Mouse (Mus musculus) midbrain, embryonic 15.5 days (tissue): ENCODE measurements around the gene Dync1i1. TPM values are rescaled to one million over a fixed set of nuclear protein-coding genes. Genes with fewer than 3 reads are reported as not detected.
A peak's percentile ranks its signal among the peaks of the same experiment; 100 is the strongest.

Experiments used
- ATAC-seq: fragments of 200-750 bp; cut with Nextera tagmentation; replicated peaks from 2 replicates; pipeline ENCODE4 v1.8.0; 2017; ENCODE audit warnings: moderate TSS enrichment
- H3K27ac ChIP-seq: fragments of 300-500 bp; sonication (generic); 2 replicates; pipeline ENCODE4 v1.5.1; 2015; ENCODE audit warnings: mild to moderate bottlenecking, inconsistent platforms
- H3K27me3 ChIP-seq: fragments of 300-500 bp; sonication (generic); replicated peaks from 2 replicates; pipeline ENCODE4 v1.6.1; 2015; ENCODE audit warnings: inconsistent platforms
- H3K36me3 ChIP-seq: fragments of 300-500 bp; sonication (generic); replicated peaks from 2 replicates; pipeline ENCODE4 v1.6.1; 2015; ENCODE audit warnings: inconsistent platforms
- H3K4me1 ChIP-seq: fragments of 300-500 bp; sonication (generic); 2 replicates; pipeline ENCODE4 v1.6.1; 2015; ENCODE audit warnings: inconsistent platforms
- H3K4me2 ChIP-seq: fragments of 300-500 bp; sonication (generic); 2 replicates; pipeline ENCODE4 v1.6.1; 2015; ENCODE audit warnings: inconsistent platforms, mild to moderate bottlenecking, moderate library complexity
- H3K4me3 ChIP-seq: fragments of 300-500 bp; sonication (generic); 2 replicates; pipeline ENCODE4 v1.5.1; 2015; ENCODE audit warnings: mild to moderate bottlenecking, inconsistent platforms
- H3K9ac ChIP-seq: fragments of 300-500 bp; sonication (generic); 2 replicates; pipeline ENCODE4 v1.6.1; 2015; ENCODE audit warnings: mild to moderate bottlenecking, inconsistent platforms
- H3K9me3 ChIP-seq: fragments of 300-500 bp; sonication (generic); 2 replicates; pipeline ENCODE4 v1.6.1; 2016; ENCODE audit warnings: inconsistent platforms
- WGBS: fragments of 180-500 bp; shearing (Covaris S2); methylation state at CpG from one replicate; pipeline ENCODE4 v1.1.7; 2015; ENCODE audit warnings: mixed read lengths; 5-methylcytosine and 5-hydroxymethylcytosine counted together
- polyA plus RNA-seq: library from polyadenylated mRNA; unstranded; fragments of >200 nt; fragmentation: Nextera tagmentation; extraction: Ambion mirVana; gene quantifications from 2 replicates; pipeline ENCODE4 v1.2.1, GENCODE M21; 2015

Dync1i1 gene
- polyA plus RNA-seq, 1 experiment from 2014 or later, result 23.0 TPM

GRCm38 (mm10) chr6:5871581-5872298, 146.3 kb downstream of the Dync1i1 start:
- H3K9me3 ChIP-seq, result no peaks in the 10 kb centered on the region
- H3K27ac ChIP-seq, result no peak overlapping the region
- no peaks in the 10 kb centered on the region for H3K4me1 ChIP-seq
- no peaks in the 10 kb centered on the region for H3K27me3 ChIP-seq
- no peaks in the 10 kb centered on the region for H3K36me3 ChIP-seq
- no peak for ATAC-seq
- WGBS, result 88% methylated on average over 15 of the region's 15 CpGs
- no peak overlapping the region for H3K4me2 ChIP-seq
- H3K9ac ChIP-seq, result no peak overlapping the region
- H3K4me3 ChIP-seq, result no peak overlapping the region

GRCm38 (mm10) chr6:5889341-5889740, 163.9 kb downstream of the Dync1i1 start:
- no peaks in the 10 kb centered on the region for H3K36me3 ChIP-seq
- ATAC-seq, result no peak

GRCm38 (mm10) chr6:5911295-5911694, 185.9 kb downstream of the Dync1i1 start:
- no peak overlapping the region for H3K27ac ChIP-seq
- H3K9ac ChIP-seq, result no peak overlapping the region
- no peak for ATAC-seq
- no peaks in the 10 kb centered on the region for H3K36me3 ChIP-seq
- H3K4me2 ChIP-seq, result no peak overlapping the region
- no peaks in the 10 kb centered on the region for H3K9me3 ChIP-seq
- H3K27me3 ChIP-seq, result no peaks in the 10 kb centered on the region
- H3K4me1 ChIP-seq, result no peaks in the 10 kb centered on the region
- WGBS, result 77% methylated on average over 7 of the region's 7 CpGs
- no peak overlapping the region for H3K4me3 ChIP-seq

More at GRCm38 (mm10) chr6:5889341-5889740, 163.9 kb downstream of the Dync1i1 start:
- H3K4me1 ChIP-seq, result no peaks in the 10 kb centered on the region
- H3K27me3 ChIP-seq, result no peaks in the 10 kb centered on the region
- H3K27ac ChIP-seq, result no peak overlapping the region
- no peaks in the 10 kb centered on the region for H3K9me3 ChIP-seq
- H3K9ac ChIP-seq, result no peak overlapping the region
- H3K4me2 ChIP-seq, result no peak overlapping the region
- WGBS, result 85% methylated on average over 6 of the region's 6 CpGs
- no peak overlapping the region for H3K4me3 ChIP-seq

- Histone ChIP-seq H3K9ac (no peak overlapping the region), H3K36me3 (no peaks in the 10 kb centered on the region), H3K27ac (no peak overlapping the region), H3K27me3 (no peaks in the 10 kb centered on the region), H3K9me3 (no peaks in the 10 kb centered on the region), H3K4me3 (no peak overlapping the region), H3K4me2 (no peak overlapping the region), H3K4me1 (no peaks in the 10 kb centered on the region)
- 83% methylated on average over 2 of the region's 2 CpGs for WGBS
- no peak for ATAC-seq
Observed at GRCm38 (mm10) chr6:5915028-5915427, 189.6 kb downstream of the Dync1i1 start.

- H3K36me3 ChIP-seq, result no peaks in the 10 kb centered on the region
- H3K9ac ChIP-seq, result no peak overlapping the region
- no peak for ATAC-seq
- no peak overlapping the region for H3K4me2 ChIP-seq
- no peaks in the 10 kb centered on the region for H3K27me3 ChIP-seq
- no peaks in the 10 kb centered on the region for H3K4me1 ChIP-seq
- no peak overlapping the region for H3K27ac ChIP-seq
- H3K9me3 ChIP-seq, result no peaks in the 10 kb centered on the region
- H3K4me3 ChIP-seq, result no peak overlapping the region
- WGBS, result 87% methylated on average over 4 of the region's 4 CpGs
Observed at GRCm38 (mm10) chr6:5920670-5921069, 195.2 kb downstream of the Dync1i1 start.

GRCm38 (mm10) chr6:5922676-5923075, 197.2 kb downstream of the Dync1i1 start:
- H3K4me1 ChIP-seq, result no peaks in the 10 kb centered on the region
- no peak overlapping the region for H3K4me3 ChIP-seq
- H3K36me3 ChIP-seq, result no peaks in the 10 kb centered on the region
- H3K9me3 ChIP-seq, result no peaks in the 10 kb centered on the region
- ATAC-seq, result peak; percentile 42; the same call in 1 of the 2 replicates
- H3K4me2 ChIP-seq, result no peak overlapping the region
- no peaks in the 10 kb centered on the region for H3K27me3 ChIP-seq
- 31% methylated on average over 1 of the region's 1 CpGs for WGBS
- no peak overlapping the region for H3K9ac ChIP-seq
- no peak overlapping the region for H3K27ac ChIP-seq

GRCm38 (mm10) chr6:5923148-5923547, 197.7 kb downstream of the Dync1i1 start:
- no peak for ATAC-seq
- H3K4me1 ChIP-seq, result no peaks in the 10 kb centered on the region
- WGBS, result 95% methylated on average over 7 of the region's 7 CpGs

GRCm38 (mm10) chr6:5930140-5930539, 204.7 kb downstream of the Dync1i1 start:
- H3K4me2 ChIP-seq, result no peak overlapping the region
- ATAC-seq, result no peak; the same call in 1 of the 2 replicates
- no peak overlapping the region for H3K9ac ChIP-seq
- no peaks in the 10 kb centered on the region for H3K36me3 ChIP-seq
- no peak overlapping the region for H3K27ac ChIP-seq
- no peak overlapping the region for H3K4me3 ChIP-seq
- no peaks in the 10 kb centered on the region for H3K27me3 ChIP-seq
- WGBS, result 77% methylated on average over 8 of the region's 8 CpGs
- no peaks in the 10 kb centered on the region for H3K4me1 ChIP-seq
- no peaks in the 10 kb centered on the region for H3K9me3 ChIP-seq

More at GRCm38 (mm10) chr6:5923148-5923547, 197.7 kb downstream of the Dync1i1 start:
- no peaks in the 10 kb centered on the region for H3K27me3 ChIP-seq
- no peak overlapping the region for H3K4me3 ChIP-seq
- H3K36me3 ChIP-seq, result no peaks in the 10 kb centered on the region
- no peak overlapping the region for H3K27ac ChIP-seq
- H3K9me3 ChIP-seq, result no peaks in the 10 kb centered on the region
- H3K4me2 ChIP-seq, result no peak overlapping the region
- H3K9ac ChIP-seq, result no peak overlapping the region

GRCm38 (mm10) chr6:5935587-5936353, 210.3 kb downstream of the Dync1i1 start:
- Histone ChIP-seq H3K27ac (no peak overlapping the region), H3K9me3 (no peaks in the 10 kb centered on the region), H3K27me3 (no peaks in the 10 kb centered on the region), H3K36me3 (no peaks in the 10 kb centered on the region), H3K4me1 (no peaks in the 10 kb centered on the region), H3K9ac (no peak overlapping the region), H3K4me2 (no peak overlapping the region), H3K4me3 (no peak overlapping the region)
- 77% methylated on average over 8 of the region's 8 CpGs for WGBS
- no peak for ATAC-seq

- no peak overlapping the region for H3K4me2 ChIP-seq
- no peaks in the 10 kb centered on the region for H3K27me3 ChIP-seq
- no peaks in the 10 kb centered on the region for H3K9me3 ChIP-seq
- no peak overlapping the region for H3K4me3 ChIP-seq
- H3K36me3 ChIP-seq, result no peaks in the 10 kb centered on the region
- no peaks in the 10 kb centered on the region for H3K4me1 ChIP-seq
- no peak overlapping the region for H3K9ac ChIP-seq
- ATAC-seq, result no peak
- 83% methylated on average over 9 of the region's 9 CpGs for WGBS
- no peak overlapping the region for H3K27ac ChIP-seq
Observed at GRCm38 (mm10) chr6:5949812-5950392, 224.5 kb downstream of the Dync1i1 start.

GRCm38 (mm10) chr6:5956316-5956913, 231.0 kb downstream of the Dync1i1 start:
- H3K4me1 ChIP-seq, result peaks cover 3% of the 10 kb centered on the region; the same call in 1 of the 2 replicates
- H3K27me3 ChIP-seq, result no peaks in the 10 kb centered on the region
- H3K4me2 ChIP-seq, result no peak overlapping the region
- WGBS, result 73% methylated on average over 10 of the region's 10 CpGs
- no peaks in the 10 kb centered on the region for H3K36me3 ChIP-seq
- H3K9ac ChIP-seq, result no peak overlapping the region
- H3K4me3 ChIP-seq, result no peak overlapping the region
- no peaks in the 10 kb centered on the region for H3K9me3 ChIP-seq
- ATAC-seq, result no peak
- no peak overlapping the region for H3K27ac ChIP-seq

GRCm38 (mm10) chr6:5960728-5961127, 235.3 kb downstream of the Dync1i1 start:
- no peak overlapping the region for H3K27ac ChIP-seq
- no peak for ATAC-seq
- 79% methylated on average over 4 of the region's 4 CpGs for WGBS
- no peaks in the 10 kb centered on the region for H3K9me3 ChIP-seq
- no peak overlapping the region for H3K4me2 ChIP-seq
- no peak overlapping the region for H3K4me3 ChIP-seq
- no peaks in the 10 kb centered on the region for H3K36me3 ChIP-seq
- no peak overlapping the region for H3K9ac ChIP-seq
- peaks cover 3% of the 10 kb centered on the region; the same call in 1 of the 2 replicates for H3K4me1 ChIP-seq
- H3K27me3 ChIP-seq, result no peaks in the 10 kb centered on the region
